Mouse (Mus musculus) hindbrain, embryonic 16.5 days (tissue): Measurements from ENCODE around the gene Otud4. TPM values are rescaled to one million over a fixed set of nuclear protein-coding genes. Genes with fewer than 3 reads are reported as not detected.

Source experiments
- ATAC-seq: fragments of 200-750 bp; cut with Nextera tagmentation; 2 replicates; pipeline ENCODE4 v1.8.0; 2017; ENCODE audit warnings: moderate TSS enrichment, moderate library complexity
- H3K27ac ChIP-seq: fragments of 300-500 bp; sonication (generic); 2 replicates; pipeline ENCODE4 v1.5.1; 2014; ENCODE audit warnings: low read depth, mild to moderate bottlenecking, control low read depth, low read length, moderate library complexity
- H3K27me3 ChIP-seq: fragments of 300-500 bp; sonication (generic); replicated peaks from 2 replicates; pipeline ENCODE4 v1.6.1; 2014; ENCODE audit warnings: low read length; ENCODE audit not compliant: control insufficient read depth, insufficient read depth
- H3K36me3 ChIP-seq: fragments of 300-500 bp; sonication (generic); 2 replicates; pipeline ENCODE4 v1.6.1; 2014; ENCODE audit warnings: mild to moderate bottlenecking, low read length, moderate library complexity, mixed read lengths; ENCODE audit not compliant: control insufficient read depth, insufficient read depth
- H3K4me1 ChIP-seq: fragments of 300-500 bp; sonication (generic); 2 replicates; pipeline ENCODE4 v1.6.1; 2014; ENCODE audit warnings: low read depth, low read length; ENCODE audit not compliant: control insufficient read depth, insufficient read depth
- H3K4me2 ChIP-seq: fragments of 300-500 bp; sonication (generic); 2 replicates; pipeline ENCODE4 v1.6.1; 2014; ENCODE audit warnings: mild to moderate bottlenecking, low read length, control low read depth, moderate library complexity
- H3K4me3 ChIP-seq: fragments of 300-500 bp; sonication (generic); 2 replicates; pipeline ENCODE4 v1.5.1; 2014; ENCODE audit warnings: mild to moderate bottlenecking, low read length, control low read depth, moderate library complexity
- H3K9ac ChIP-seq: fragments of 300-500 bp; sonication (generic); 2 replicates; pipeline ENCODE4 v1.6.1; 2014; ENCODE audit warnings: low read depth, mild to moderate bottlenecking, control low read depth, low read length, moderate library complexity
- H3K9me3 ChIP-seq: fragments of 300-500 bp; sonication (generic); 2 replicates; pipeline ENCODE4 v1.6.1; 2014; ENCODE audit warnings: mild to moderate bottlenecking, low read length, moderate library complexity; ENCODE audit not compliant: control insufficient read depth
- WGBS: fragments of 180-500 bp; shearing (Covaris S2); extraction: QIAGEN DNeasy Blood & Tissue Kit; methylation state at CpG from one replicate; pipeline ENCODE4 v1.1.7; 2014; 5-methylcytosine and 5-hydroxymethylcytosine counted together
- polyA plus RNA-seq: library from polyadenylated mRNA; unstranded; fragments of >200 nt; fragmentation: Nextera tagmentation; extraction: Ambion mirVana; gene quantifications from 2 replicates; pipeline ENCODE4 v1.2.1, GENCODE M21; 2015

Otud4 gene
- polyA plus RNA-seq, 1 experiment from 2014 or later, result 7.7 TPM

- Histone ChIP-seq H3K9ac (no peak overlapping the region), H3K9me3 (no peaks in the 10 kb centered on the region), H3K27ac (no peak overlapping the region), H3K4me2 (no peak overlapping the region), H3K36me3 (no peaks in the 10 kb centered on the region), H3K4me3 (no peak overlapping the region), H3K4me1 (peaks cover under 1% of the 10 kb centered on the region), H3K27me3 (no peaks in the 10 kb centered on the region)
- WGBS, result 93% methylated on average over 1 of the region's 1 CpGs
- ATAC-seq, result no peak
Measured at GRCm38 (mm10) chr8:79635491-79635890, 3.9 kb upstream of the Otud4 start.

GRCm38 (mm10) chr8:79636151-79636550 is 3.3 kb upstream of the Otud4 start:
- ATAC-seq, result no peak
- H3K4me1 ChIP-seq, result peaks cover 7% of the 10 kb centered on the region
- WGBS, result 61% methylated on average over 1 of the region's 1 CpGs
- no peak overlapping the region for H3K4me2 ChIP-seq
- H3K27ac ChIP-seq, result no peak overlapping the region
- H3K9me3 ChIP-seq, result no peaks in the 10 kb centered on the region
- no peaks in the 10 kb centered on the region for H3K27me3 ChIP-seq
- H3K9ac ChIP-seq, result no peak overlapping the region
- H3K36me3 ChIP-seq, result no peaks in the 10 kb centered on the region
- H3K4me3 ChIP-seq, result no peak overlapping the region

- 84% methylated on average over 3 of the region's 3 CpGs for WGBS
Measured at GRCm38 (mm10) chr8:79637237-79637636, 2.2 kb upstream of the Otud4 start.

GRCm38 (mm10) chr8:79638001-79638706 is 1.3 kb upstream of the Otud4 start:
- H3K9me3 ChIP-seq, result no peaks in the 10 kb centered on the region
- WGBS, result 5% methylated on average over 11 of the region's 11 CpGs
- peak overlapping the region; percentile 95 for H3K27ac ChIP-seq
- ATAC-seq, result no peak
- peak overlapping the region; percentile 80 for H3K9ac ChIP-seq
- peak overlapping the region; percentile 65 for H3K4me2 ChIP-seq
- no peaks in the 10 kb centered on the region for H3K27me3 ChIP-seq
- no peaks in the 10 kb centered on the region for H3K36me3 ChIP-seq
- H3K4me1 ChIP-seq, result peaks cover 23% of the 10 kb centered on the region
- peak overlapping the region; percentile 62 for H3K4me3 ChIP-seq

More at GRCm38 (mm10) chr8:79637237-79637636, 2.2 kb upstream of the Otud4 start:
- Histone ChIP-seq H3K27ac (no peak overlapping the region), H3K36me3 (no peaks in the 10 kb centered on the region), H3K27me3 (no peaks in the 10 kb centered on the region), H3K9ac (no peak overlapping the region), H3K4me2 (no peak overlapping the region), H3K9me3 (no peaks in the 10 kb centered on the region), H3K4me1 (peaks cover 18% of the 10 kb centered on the region), H3K4me3 (no peak overlapping the region)
- no peak for ATAC-seq

- peak overlapping the region; percentile 95 for H3K27ac ChIP-seq
- H3K4me2 ChIP-seq, result peak overlapping the region; percentile 81
- WGBS, result 0% methylated on average over 76 of the region's 77 CpGs
- H3K27me3 ChIP-seq, result no peaks in the 10 kb centered on the region
- H3K4me1 ChIP-seq, result peaks cover 25% of the 10 kb centered on the region
- H3K36me3 ChIP-seq, result no peaks in the 10 kb centered on the region
- H3K9me3 ChIP-seq, result no peaks in the 10 kb centered on the region
- H3K9ac ChIP-seq, result peak overlapping the region; percentile 80
- ATAC-seq, result peak; percentile 99
- H3K4me3 ChIP-seq, result peak overlapping the region; percentile 62
Measured at GRCm38 (mm10) chr8:79638707-79639549, 490 bp upstream of the Otud4 start.

- peak overlapping the region; percentile 81 for H3K4me2 ChIP-seq
- no peak for ATAC-seq
- no peaks in the 10 kb centered on the region for H3K36me3 ChIP-seq
- H3K4me3 ChIP-seq, result peak overlapping the region; percentile 62
- no peaks in the 10 kb centered on the region for H3K9me3 ChIP-seq
- H3K27me3 ChIP-seq, result no peaks in the 10 kb centered on the region
- H3K9ac ChIP-seq, result peak overlapping the region; percentile 38; the same call in 1 of the 2 replicates
- peaks cover 25% of the 10 kb centered on the region for H3K4me1 ChIP-seq
- no peak overlapping the region for H3K27ac ChIP-seq
- WGBS, result 36% methylated on average over 1 of the region's 1 CpGs
Measured at GRCm38 (mm10) chr8:79641119-79641518, 1.7 kb downstream of the Otud4 start.

GRCm38 (mm10) chr8:79649569-79649968 is 10.2 kb downstream of the Otud4 start:
- Histone ChIP-seq H3K9me3 (no peaks in the 10 kb centered on the region), H3K4me3 (no peak overlapping the region), H3K36me3 (peaks cover 2% of the 10 kb centered on the region; the same call in 1 of the 2 replicates), H3K27ac (no peak overlapping the region), H3K4me2 (no peak overlapping the region), H3K4me1 (no peaks in the 10 kb centered on the region), H3K9ac (no peak overlapping the region), H3K27me3 (no peaks in the 10 kb centered on the region)
- WGBS, result 98% methylated on average over 4 of the region's 4 CpGs
- ATAC-seq, result no peak

GRCm38 (mm10) chr8:79650158-79650814 is 10.9 kb downstream of the Otud4 start:
- Histone ChIP-seq H3K27me3 (no peaks in the 10 kb centered on the region), H3K4me2 (no peak overlapping the region), H3K4me3 (no peak overlapping the region), H3K27ac (no peak overlapping the region), H3K4me1 (no peaks in the 10 kb centered on the region), H3K9ac (no peak overlapping the region), H3K36me3 (peaks cover 2% of the 10 kb centered on the region; the same call in 1 of the 2 replicates), H3K9me3 (no peaks in the 10 kb centered on the region)
- WGBS, result 88% methylated on average over 1 of the region's 1 CpGs
- ATAC-seq, result no peak

- Histone ChIP-seq H3K27ac (no peak overlapping the region), H3K36me3 (no peaks in the 10 kb centered on the region), H3K4me3 (no peak overlapping the region), H3K9ac (no peak overlapping the region), H3K27me3 (no peaks in the 10 kb centered on the region), H3K4me2 (no peak overlapping the region), H3K4me1 (no peaks in the 10 kb centered on the region), H3K9me3 (no peaks in the 10 kb centered on the region)
- 93% methylated on average over 4 of the region's 4 CpGs for WGBS
- ATAC-seq, result no peak
Measured at GRCm38 (mm10) chr8:79653736-79654135, 14.3 kb downstream of the Otud4 start.
